Mouse (Mus musculus) frontal cortex, postnatal 25 days (tissue): Measurements from ENCODE around the gene Ppp1r14b.

ENCODE experiments used
- DNase-seq, 2 experiments: peaks; one replicate each; pipeline ENCODE4 v3.0.0; 2022; ENCODE audit warnings: low spot score in 2 of 2

Ppp1r14b gene

GRCm38 (mm10) chr19:6942764-6943163, 32.0 kb upstream of the Ppp1r14b start:
- no peak for DNase-seq

GRCm38 (mm10) chr19:6943709-6944108, 31.1 kb upstream of the Ppp1r14b start:
- DNase-seq = no peak

DNA sequence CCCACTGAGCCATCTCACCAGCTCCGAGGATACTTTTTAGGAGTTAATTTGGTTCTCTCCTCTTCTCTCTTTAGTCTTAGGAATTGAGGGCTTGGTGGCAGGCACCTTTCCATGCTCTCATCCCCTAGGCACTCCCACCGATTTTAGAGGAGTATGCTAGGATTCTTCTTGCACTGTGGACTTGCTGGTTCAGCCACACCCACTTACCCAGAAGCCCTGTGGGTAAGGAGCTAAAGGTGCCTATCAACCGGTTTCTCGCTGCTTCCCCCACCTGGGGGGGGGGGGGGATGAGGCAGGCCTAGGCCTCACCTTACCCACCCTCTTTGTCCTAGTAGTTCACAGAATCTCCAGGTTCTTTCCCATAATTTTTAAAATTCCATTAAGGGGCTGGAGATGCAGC, 27.0 kb upstream of the Ppp1r14b start:
- no peak for DNase-seq

DNA sequence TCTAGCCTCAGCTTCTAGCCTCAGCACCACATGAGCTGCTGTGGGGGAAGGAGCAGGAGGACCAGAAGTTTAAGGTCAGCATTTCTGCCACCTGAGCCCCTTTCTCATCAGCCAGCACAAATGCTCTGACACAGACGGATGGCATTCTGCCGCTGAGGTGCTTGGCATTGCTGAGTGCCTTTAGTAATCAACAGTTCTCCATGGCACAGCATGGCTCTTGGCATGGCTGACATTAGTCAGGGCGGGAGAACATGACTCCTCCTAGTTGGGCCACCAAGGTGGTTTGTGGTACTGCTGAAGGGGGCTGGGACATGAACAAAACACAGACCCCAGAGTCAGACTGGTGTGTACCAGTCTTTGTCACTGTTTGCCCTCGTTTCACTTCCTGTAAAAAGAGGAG, 26.6 kb upstream of the Ppp1r14b start:
- DNase-seq = no peak

DNA sequence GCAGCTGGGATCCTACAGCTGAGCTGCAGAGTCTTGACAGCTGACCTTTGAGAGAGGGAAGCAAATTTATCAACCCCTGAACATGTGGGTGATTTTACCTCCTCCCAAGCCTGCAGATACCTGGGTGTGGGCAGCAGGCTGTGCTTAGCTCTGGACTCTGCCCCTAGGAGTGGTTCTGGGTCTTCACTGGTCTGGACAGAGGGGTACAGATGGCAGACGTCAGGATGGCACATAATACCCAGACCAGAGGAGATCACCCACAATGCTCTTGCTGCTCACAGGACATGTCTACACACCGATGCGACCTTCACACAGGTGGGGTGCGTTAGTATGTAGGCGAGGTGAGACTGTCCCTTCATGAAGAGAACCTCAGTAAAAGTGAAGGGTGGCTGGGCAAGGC, 25.2 kb upstream of the Ppp1r14b start:
- no peak for DNase-seq

DNA sequence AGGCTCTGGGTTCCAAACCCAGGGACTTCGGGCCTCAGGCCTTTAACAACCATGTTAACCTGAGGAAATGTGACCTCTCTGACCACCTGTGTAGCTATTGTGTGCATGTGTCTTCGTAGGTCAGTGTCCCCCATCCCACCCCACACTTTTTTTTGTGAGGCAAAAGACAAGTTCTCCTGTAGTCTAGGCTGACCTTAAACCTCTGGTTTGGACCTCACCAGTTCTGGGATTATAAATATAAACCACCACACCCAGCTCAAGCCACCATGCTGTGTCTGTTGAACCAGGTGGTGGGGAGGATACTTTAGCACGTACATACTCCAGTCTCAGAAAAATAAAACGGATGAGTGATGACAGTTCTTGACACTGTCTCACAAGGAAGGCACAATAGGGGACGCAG, 24.8 kb upstream of the Ppp1r14b start:
- no peak for DNase-seq

GRCm38 (mm10) chr19:6950613-6951153, 24.1 kb upstream of the Ppp1r14b start:
- DNase-seq = peak; percentile 39 to 47

DNA sequence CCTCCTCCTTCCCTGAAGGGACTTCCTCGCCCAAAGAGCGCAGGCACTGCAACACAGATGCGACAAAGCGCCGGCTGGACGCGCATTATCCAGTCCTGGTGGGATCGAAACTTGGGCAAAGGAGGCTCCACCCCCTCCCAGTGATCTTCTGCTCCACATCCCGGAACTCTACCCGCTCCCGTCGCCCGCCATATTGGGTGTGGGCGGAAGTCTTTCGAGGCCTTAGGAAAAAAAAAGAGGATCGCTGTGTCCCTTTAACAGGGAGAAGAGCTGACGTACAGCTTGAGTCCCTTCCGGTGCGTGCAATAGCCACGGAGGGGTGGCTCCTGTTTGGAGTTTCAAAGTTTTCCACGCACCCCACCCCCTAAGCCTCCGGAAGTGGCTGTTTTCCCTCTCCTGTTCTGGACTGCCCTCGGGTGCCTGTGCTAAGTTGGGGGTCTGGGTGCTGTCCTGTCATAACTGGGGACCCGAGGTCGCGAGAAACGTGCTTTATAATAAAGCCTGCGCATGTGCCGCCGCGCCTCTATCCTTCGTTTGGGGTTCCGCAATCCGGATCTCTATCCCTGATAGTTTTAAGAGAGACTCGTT, 23.3 kb upstream of the Ppp1r14b start:
- peak; percentile 80 to 82 for DNase-seq

DNA sequence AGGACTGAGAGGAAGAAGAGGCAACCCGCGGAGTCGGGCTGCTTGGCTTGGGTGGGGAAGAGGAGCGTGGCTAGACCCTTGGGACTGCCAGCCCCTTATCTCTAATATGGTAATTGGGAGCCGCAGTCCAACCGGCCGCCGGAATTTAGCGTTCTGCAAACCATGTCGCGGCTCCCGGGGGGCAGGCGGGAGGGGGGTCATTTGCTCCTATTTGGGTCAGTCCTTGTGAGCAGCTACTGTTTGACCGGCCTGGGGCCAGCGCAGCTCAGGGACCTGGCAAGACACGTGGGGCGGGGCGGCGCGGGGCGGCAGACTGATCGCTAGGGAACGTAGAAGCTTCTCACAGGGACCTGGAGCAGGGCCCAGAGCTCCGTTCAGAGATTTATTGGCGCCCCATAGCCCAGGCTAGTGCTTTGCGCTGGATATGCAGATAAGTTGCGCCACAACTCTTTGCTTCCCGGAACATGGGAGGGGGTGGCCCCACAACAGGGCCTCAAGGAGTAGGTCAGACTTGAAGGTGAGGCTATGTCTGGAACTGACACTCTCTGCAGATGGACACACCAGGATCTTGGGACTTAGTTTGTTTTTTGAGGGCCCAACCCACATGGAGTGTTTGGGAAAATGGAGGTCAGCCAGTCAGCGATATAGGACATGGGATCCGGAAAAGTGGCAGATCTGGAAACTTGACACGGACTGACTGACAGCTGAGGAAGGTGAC, 22.6 kb upstream of the Ppp1r14b start:
- peak; percentile 50 to 53 for DNase-seq

DNA sequence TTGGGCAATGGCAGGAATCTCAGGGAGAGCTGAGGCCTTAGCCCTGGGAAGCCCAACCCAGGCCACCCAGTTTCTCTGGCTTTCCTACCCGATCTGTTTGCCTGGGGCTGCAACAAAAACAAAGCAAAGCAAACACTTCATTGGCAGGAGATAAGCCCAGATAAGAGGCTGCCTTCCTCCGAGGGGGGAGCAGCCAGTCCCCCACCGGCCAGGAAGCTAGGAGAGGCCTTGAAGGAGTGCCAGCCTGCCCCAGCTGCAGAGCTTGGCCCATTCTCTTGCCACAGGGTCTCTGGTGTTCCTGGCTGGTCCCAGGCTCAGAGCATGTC, 22.1 kb upstream of the Ppp1r14b start:
- DNase-seq = no peak

GRCm38 (mm10) chr19:6954046-6954445, 20.7 kb upstream of the Ppp1r14b start:
- no peak for DNase-seq

DNA sequence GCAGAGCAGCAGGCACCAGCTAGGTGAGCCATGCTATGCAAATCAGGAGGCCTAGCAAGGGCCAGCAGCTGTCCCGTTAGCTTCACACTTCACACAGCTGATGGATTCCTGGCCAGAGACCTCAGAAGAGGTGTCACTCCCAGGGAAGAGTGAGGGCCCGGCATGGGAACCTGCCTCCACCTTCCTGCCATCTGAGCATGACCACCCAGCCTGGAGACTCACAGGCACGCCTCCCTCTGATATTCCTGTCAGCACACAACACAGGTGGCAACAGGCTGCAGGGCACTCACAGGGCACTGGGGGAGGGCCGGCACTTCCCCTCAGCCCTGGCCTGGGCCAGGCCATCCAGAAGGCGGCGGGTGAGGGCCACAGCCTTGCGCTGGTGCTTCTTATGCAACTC, 19.3 kb upstream of the Ppp1r14b start:
- DNase-seq = no peak

DNA sequence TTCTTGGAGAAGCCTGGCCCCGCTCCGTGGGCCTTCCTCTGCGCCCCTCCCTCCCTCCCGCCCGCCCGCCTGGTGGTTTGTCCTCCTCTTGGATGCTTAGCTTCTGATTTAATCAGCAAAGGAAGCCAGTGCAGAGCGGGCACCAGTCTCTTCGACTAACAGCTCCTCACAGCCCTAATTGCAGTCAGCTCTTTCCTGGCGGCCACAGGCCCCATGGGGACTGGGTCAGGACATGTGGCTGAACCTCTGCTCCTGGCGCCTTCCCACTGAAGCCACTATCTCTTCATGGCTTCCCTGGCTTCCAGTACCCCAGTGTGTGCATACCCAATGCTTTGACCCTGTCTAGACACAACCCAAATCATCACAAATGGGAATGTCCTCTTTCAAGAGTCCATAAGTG, 18.3 kb upstream of the Ppp1r14b start:
- DNase-seq = no peak

DNA sequence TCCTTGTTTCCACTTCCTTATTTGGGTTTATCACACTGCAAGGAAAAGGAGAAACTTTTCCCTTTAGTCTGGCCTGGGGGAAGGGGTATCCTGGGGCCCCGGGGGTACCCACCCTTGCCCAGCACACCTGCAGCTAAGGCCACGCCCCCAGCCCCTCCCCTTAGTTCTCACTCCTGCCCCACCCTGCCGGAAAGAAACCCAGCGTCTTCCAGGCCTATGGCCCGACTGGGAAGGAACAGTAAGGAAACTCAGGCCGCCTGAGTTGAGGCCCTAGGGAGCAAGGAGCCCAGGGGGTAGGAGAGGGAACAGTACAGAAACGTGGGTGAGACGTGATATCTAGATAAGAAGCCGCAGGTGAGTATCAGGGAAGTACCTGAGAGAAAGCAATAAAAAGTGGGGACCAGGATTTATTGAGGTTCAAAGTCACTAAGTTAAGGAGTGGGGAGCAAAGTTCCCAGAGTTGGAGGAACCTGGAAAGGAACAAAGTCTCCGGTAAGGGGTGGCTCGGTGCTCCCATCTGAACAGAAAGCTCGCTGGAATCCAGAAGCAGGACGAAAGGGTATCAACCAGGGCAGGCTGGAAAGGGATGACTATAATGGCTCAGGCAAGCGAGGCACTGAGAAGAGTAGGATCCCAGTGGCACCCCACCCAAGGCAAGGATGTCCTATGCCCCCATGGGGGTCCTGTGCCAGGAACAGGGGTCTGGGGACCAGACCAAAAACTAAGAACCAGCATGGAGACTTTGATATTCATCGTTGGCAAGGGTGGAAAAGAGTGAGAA, 6.1 kb upstream of the Ppp1r14b start:
- no peak for DNase-seq

DNA sequence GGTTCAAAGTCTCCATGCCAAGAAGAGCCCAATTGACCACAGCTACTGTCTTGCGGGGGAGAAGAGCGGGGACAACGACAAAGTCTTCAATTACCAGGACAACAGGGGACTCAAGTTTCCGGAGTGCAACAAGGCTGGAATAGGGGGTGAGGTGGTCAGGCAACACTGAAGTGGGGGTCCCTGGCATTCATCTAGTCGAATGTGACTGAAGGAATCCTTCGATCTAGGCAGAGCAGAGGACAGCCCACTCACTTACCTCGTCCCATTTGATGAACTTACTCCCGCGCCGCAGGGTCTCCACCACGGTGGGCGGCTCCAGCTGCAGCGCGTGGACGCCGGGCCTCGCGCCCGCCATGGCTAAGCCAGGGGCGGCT, 5.5 kb upstream of the Ppp1r14b start:
- DNase-seq = no peak

GRCm38 (mm10) chr19:6969665-6970381, 4.9 kb upstream of the Ppp1r14b start:
- no peak for DNase-seq

DNA sequence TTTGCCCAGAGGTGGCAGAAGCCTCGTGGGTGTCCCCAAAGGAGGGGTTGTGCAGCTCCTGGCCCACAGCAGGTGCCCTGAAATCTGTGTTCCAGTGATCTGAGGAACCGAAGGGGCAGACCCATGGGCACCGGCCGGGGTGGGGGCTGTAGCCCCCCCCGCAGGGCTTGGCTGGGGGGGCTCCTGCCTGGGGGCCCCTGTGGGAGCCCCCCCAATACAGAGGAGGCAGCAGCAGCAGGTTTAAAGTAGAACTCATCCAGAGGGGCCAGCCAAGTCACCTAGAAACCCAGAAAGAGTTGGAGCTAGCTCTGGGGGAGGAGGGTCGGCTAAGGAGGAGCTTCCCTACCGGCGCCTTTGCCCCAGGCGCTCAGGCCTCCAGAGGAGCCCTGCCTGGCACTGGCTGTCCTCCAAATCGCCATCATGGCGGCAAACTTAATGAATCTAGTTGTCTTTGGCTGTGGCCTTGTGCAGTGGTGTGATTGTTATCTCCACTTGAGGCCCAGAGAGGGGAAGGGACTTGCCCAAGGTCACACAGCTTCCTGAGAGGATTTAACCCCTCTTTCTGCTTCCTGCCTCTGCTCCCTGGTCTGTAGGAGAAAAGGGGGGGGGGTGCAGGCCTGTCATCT, 4.2 kb upstream of the Ppp1r14b start:
- DNase-seq = no peak

- DNase-seq = no peak
These were observed 3.1 kb upstream of the Ppp1r14b start for GRCm38 (mm10) chr19:6971644-6972043.

GRCm38 (mm10) chr19:6972247-6972917, 2.4 kb upstream of the Ppp1r14b start:
- no peak for DNase-seq

DNA sequence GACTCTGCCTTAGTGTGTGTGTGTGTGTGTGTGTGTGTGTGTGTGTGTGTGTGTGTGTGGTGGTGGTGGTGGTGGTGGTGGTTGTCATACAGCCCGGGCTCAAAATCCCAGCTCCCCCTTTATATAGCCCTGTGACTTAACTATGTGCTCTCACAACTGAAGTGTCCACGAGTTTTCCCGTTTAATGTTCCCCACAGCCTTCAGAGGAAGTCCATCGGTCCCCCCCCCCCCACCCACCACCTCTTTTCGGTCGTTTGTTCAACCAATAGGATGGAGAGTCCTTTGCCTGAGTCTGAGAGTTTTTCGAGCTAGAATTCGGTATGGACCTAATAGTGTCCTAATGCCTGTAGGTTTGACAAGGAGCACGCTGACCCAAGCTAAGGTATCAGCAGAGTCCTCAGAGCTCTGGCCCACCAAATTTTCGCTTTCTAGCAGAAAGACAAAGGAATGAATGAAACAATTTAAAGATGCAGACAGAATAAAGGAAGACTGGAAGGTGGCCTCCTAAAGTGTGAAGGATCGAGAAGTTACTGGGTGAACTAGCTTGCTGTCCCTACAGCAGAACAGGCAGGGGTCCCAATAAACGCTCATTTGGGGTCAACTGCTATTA, 1.1 kb upstream of the Ppp1r14b start:
- DNase-seq = no peak
